Mouse (Mus musculus) erythroblast, embryonic 14.5 days (primary cell): ENCODE measurements around the gene Cyb561d1.

ENCODE experiments used
- GATA1 ChIP-seq: IDR thresholded peaks from 2 replicates; pipeline ENCODE4 v1.6.1; 2012; ENCODE audit warnings: low read length, inconsistent platforms, mixed read lengths
- TAL1 ChIP-seq: IDR thresholded peaks from 3 replicates; pipeline ENCODE4 v1.6.1; 2012; ENCODE audit warnings: low read length, inconsistent platforms, mixed read lengths

GRCm38 (mm10) chr3:108204470-108204869, 3.5 kb upstream of the Cyb561d1 start:
- TF ChIP-seq TAL1 (no peak), GATA1 (no peak)
